Mouse (Mus musculus): Measurements from ENCODE around the gene Sh3bp4.

DNA sequence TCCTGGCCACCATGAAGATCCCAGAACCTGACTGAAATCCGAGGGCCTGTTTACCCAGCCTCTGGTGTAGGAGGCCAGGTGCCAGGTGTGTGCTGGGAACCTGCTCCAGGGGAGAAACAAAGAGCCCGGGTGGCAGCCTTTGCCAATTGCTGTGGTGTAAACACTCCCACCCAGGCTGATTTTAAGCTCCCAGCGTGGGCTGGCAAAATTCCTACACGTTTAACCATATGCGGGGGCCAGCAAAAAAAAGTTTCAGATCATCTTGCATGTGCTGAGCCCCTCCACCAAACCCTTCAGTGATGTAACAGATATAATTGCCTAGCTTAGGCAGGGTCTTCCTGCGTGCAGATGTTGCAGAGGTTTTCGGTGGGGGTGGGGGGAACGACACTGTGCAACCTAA is 4.9 kb downstream of the Sh3bp4 start:
- TF ChIP-seq CTCF (IDR thresholded peaks at IDR 0.05; ENCODE audit: borderline replicate concordance, extremely low read depth, insufficient read depth, insufficient read length): no peak
- no peak for TF ChIP-seq POLR2A (IDR thresholded peaks at IDR 0.05; ENCODE audit: borderline replicate concordance, extremely low read depth, insufficient read depth, insufficient read length, poor library complexity, severe bottlenecking)
